Mouse (Mus musculus): ENCODE results near the gene Pde6g. TPM values are rescaled to one million over a fixed set of nuclear protein-coding genes. Genes with fewer than 3 reads are reported as not detected.

Pde6g gene
- polyA plus RNA-seq, 1 experiment: 1.5 TPM

- Histone ChIP-seq H3K27ac (ENCODE audit: control insufficient read depth, insufficient read depth, low read depth, low read length) (no peak overlapping the region), H3K4me1 (ENCODE audit: control insufficient read depth, insufficient read depth, low read length) (no peaks in the 10 kb centered on the region), H3K27me3 (ENCODE audit: control insufficient read depth, insufficient read depth, low read length) (no peaks in the 10 kb centered on the region), H3K4me3 (ENCODE audit: control insufficient read depth, low read depth, low read length) (no peak overlapping the region), H3K36me3 (ENCODE audit: control insufficient read depth, insufficient read depth, low read length) (peaks cover 3% of the 10 kb centered on the region; the same call in 1 of the 2 replicates)
- TF ChIP-seq POLR2A (IDR thresholded peaks at IDR 0.05; ENCODE audit: control insufficient read depth, low read depth, low read length): no peak
- no peak for TF ChIP-seq CTCF (IDR thresholded peaks at IDR 0.05; ENCODE audit: control insufficient read depth, insufficient read depth, insufficient replicate concordance, low read depth, low read length)
Observed at GRCm38 (mm10) chr11:120472052-120472451, 18.8 kb upstream of the Pde6g start.

DNA sequence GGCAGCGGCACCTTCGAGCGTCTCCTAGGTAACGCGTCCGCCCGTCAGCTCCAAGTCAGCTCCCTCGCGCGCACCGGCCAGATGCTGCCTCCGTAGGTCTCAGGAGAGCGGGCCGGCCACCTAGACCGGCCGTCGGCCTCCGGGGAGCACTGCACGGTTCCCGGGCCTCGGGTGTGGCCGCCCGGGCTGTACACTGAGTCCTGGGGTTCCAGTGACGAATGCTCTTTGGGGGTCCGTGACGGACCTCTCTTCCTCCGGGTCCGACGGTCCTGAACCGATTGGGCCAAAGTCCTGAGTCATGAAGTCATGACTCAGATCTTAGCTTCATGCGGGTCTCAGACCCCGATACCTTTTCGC is 14.4 kb upstream of the Pde6g start:
- no peaks in the 10 kb centered on the region for H3K27me3 ChIP-seq (ENCODE audit: control insufficient read depth, insufficient read depth, low read length)
- peak overlapping the region; percentile 95 for H3K4me3 ChIP-seq (ENCODE audit: control insufficient read depth, low read depth, low read length)
- H3K4me1 ChIP-seq (ENCODE audit: control insufficient read depth, insufficient read depth, low read length): peaks cover 5% of the 10 kb centered on the region; the same call in 1 of the 2 replicates
- H3K36me3 ChIP-seq (ENCODE audit: control insufficient read depth, insufficient read depth, low read length): peaks cover 3% of the 10 kb centered on the region; the same call in 1 of the 2 replicates
- TF ChIP-seq CTCF (IDR thresholded peaks at IDR 0.05; ENCODE audit: control insufficient read depth, insufficient read depth, insufficient replicate concordance, low read depth, low read length): no peak
- TF ChIP-seq POLR2A (IDR thresholded peaks at IDR 0.05; ENCODE audit: control insufficient read depth, low read depth, low read length): no peak
- peak overlapping the region; percentile 73 for H3K27ac ChIP-seq (ENCODE audit: control insufficient read depth, insufficient read depth, low read depth, low read length)

DNA sequence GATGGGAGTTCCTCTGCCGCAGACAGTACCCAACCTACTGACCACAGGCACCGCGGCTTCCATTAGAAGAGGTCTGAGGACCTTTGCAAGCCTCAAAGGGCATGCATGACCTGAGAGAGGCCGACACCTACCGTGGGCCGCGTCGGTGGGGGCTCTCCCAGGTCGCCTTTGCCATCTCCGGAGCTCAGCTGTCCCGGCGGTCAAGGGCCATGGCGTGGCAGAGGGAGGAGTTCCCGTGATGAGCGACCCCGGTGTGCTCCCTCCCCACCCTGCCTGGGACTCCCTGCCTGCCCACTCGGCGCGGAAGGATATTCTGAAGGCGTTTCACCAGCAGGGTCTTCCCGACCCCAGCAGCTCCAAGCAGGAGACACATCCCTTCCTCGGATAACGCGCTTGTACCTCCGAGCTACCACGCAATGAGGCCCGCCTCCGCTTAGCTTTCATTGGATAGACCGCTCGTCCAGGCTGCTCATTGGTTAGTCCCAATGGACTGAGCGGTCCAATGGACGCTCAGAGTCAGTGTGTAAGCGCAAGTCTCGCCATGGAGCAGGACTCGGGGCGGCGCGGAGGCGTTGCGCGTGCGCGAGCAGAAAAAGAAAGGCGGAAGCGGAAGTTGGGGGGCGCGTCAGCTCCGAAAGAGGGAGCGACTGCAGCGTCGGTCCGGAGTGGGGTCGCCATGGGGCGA is 13.9 kb upstream of the Pde6g start, which contains the start of gene Arl16:
Gene Arl16, minus strand, starts transcription at position 557 of the 685 bp plus-strand sequence.
- peak within 1 kb of the TSS; percentile 95 for H3K4me3 ChIP-seq (ENCODE audit: control insufficient read depth, low read depth, low read length)

DNA sequence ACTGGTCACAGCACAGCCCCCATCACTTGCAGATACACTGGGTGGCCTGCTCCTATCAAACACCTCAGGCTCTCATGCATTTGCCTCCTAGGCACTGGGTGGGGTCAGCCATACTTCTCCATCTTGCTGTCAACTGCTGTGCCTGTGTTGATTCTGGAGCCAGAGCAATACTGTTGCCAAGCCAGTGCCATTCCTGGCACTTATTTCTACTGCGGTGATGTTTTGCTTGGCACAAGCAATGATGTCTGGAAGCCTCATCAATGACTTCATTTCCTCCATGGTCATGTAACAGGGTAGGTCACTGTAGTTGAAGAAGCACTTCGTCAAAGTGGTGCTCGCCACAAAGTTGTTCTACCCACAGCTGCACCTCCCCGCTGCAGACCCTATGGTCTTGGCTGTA is 12.2 kb upstream of the Pde6g start:
- H3K27ac ChIP-seq (ENCODE audit: control insufficient read depth, insufficient read depth, low read depth, low read length): no peak overlapping the region
- no peak overlapping the region for H3K4me3 ChIP-seq (ENCODE audit: control insufficient read depth, low read depth, low read length)
- H3K36me3 ChIP-seq (ENCODE audit: control insufficient read depth, insufficient read depth, low read length): peaks cover 1% of the 10 kb centered on the region; the same call in 1 of the 2 replicates
- H3K27me3 ChIP-seq (ENCODE audit: control insufficient read depth, insufficient read depth, low read length): no peaks in the 10 kb centered on the region
- peaks cover 5% of the 10 kb centered on the region; the same call in 1 of the 2 replicates for H3K4me1 ChIP-seq (ENCODE audit: control insufficient read depth, insufficient read depth, low read length)
- TF ChIP-seq CTCF (IDR thresholded peaks at IDR 0.05; ENCODE audit: control insufficient read depth, insufficient read depth, insufficient replicate concordance, low read depth, low read length): no peak
- no peak for TF ChIP-seq POLR2A (IDR thresholded peaks at IDR 0.05; ENCODE audit: control insufficient read depth, low read depth, low read length)

More for the DNA sequence above, 13.9 kb upstream of the Pde6g start, which contains the start of gene Arl16:
- Histone ChIP-seq H3K4me1 (ENCODE audit: control insufficient read depth, insufficient read depth, low read length) (peaks cover 5% of the 10 kb centered on the region; the same call in 1 of the 2 replicates), H3K36me3 (ENCODE audit: control insufficient read depth, insufficient read depth, low read length) (peaks cover 1% of the 10 kb centered on the region; the same call in 1 of the 2 replicates), H3K27ac (ENCODE audit: control insufficient read depth, insufficient read depth, low read depth, low read length) (peak within 1 kb of the TSS; percentile 73), H3K27me3 (ENCODE audit: control insufficient read depth, insufficient read depth, low read length) (no peaks in the 10 kb centered on the region)
- TF ChIP-seq CTCF (IDR thresholded peaks at IDR 0.05; ENCODE audit: control insufficient read depth, insufficient read depth, insufficient replicate concordance, low read depth, low read length) (no peak), POLR2A (IDR thresholded peaks at IDR 0.05; ENCODE audit: control insufficient read depth, low read depth, low read length) (peak; percentile 88)

DNA sequence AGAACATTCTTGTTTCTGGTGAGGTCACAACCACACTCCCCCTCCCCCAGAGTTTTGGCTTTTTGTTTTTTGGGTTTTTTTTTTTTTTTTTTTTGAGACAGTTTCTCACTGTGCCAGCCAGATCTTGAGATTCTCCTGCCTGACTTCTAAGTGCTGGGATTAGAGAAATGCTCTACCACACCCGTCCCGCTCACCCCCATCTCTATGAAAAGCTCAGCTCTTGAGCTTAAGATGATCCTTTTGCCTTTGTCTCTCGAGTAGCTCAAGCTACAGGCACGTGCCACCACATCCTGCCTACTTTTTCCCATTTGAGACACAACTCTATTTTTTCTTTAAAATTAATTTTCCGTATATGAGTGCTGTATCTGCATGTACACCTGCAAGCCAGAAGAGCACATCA is 11.1 kb upstream of the Pde6g start:
- Histone ChIP-seq H3K4me3 (ENCODE audit: control insufficient read depth, low read depth, low read length) (no peak overlapping the region), H3K27me3 (ENCODE audit: control insufficient read depth, insufficient read depth, low read length) (no peaks in the 10 kb centered on the region), H3K27ac (ENCODE audit: control insufficient read depth, insufficient read depth, low read depth, low read length) (no peak overlapping the region), H3K36me3 (ENCODE audit: control insufficient read depth, insufficient read depth, low read length) (no peaks in the 10 kb centered on the region; the same call in 1 of the 2 replicates), H3K4me1 (ENCODE audit: control insufficient read depth, insufficient read depth, low read length) (peaks cover 5% of the 10 kb centered on the region; the same call in 1 of the 2 replicates)
- no peak for TF ChIP-seq POLR2A (IDR thresholded peaks at IDR 0.05; ENCODE audit: control insufficient read depth, low read depth, low read length)
- TF ChIP-seq CTCF (IDR thresholded peaks at IDR 0.05; ENCODE audit: control insufficient read depth, insufficient read depth, insufficient replicate concordance, low read depth, low read length): no peak

DNA sequence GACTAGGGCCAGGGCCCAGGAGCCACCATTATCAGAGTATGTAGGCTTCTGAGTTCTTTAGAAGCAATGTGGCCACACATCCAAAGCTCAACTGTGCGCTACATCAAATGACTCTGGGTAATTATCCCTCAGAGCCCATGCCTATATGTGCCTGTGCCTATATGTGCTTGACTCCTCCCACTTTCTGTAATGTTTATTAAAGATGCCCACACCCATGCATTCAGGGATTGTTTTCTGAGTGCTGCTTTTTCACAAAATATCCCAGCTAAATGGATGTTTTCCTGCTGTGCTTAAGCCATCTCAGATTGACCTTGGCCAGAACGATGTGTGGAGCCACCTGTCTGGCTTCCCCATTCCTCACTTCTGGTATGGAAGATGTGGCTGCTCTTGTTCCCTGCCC is 10.2 kb upstream of the Pde6g start:
- no peaks in the 10 kb centered on the region for H3K36me3 ChIP-seq (ENCODE audit: control insufficient read depth, insufficient read depth, low read length)
- no peaks in the 10 kb centered on the region for H3K27me3 ChIP-seq (ENCODE audit: control insufficient read depth, insufficient read depth, low read length)
- peaks cover 6% of the 10 kb centered on the region for H3K4me1 ChIP-seq (ENCODE audit: control insufficient read depth, insufficient read depth, low read length)
- H3K27ac ChIP-seq (ENCODE audit: control insufficient read depth, insufficient read depth, low read depth, low read length): no peak overlapping the region
- no peak for TF ChIP-seq CTCF (IDR thresholded peaks at IDR 0.05; ENCODE audit: control insufficient read depth, insufficient read depth, insufficient replicate concordance, low read depth, low read length)
- no peak for TF ChIP-seq POLR2A (IDR thresholded peaks at IDR 0.05; ENCODE audit: control insufficient read depth, low read depth, low read length)
- H3K4me3 ChIP-seq (ENCODE audit: control insufficient read depth, low read depth, low read length): no peak overlapping the region

GRCm38 (mm10) chr11:120458847-120459597 is 5.7 kb upstream of the Pde6g start:
- Histone ChIP-seq H3K27ac (ENCODE audit: control insufficient read depth, insufficient read depth, low read depth, low read length) (no peak overlapping the region), H3K4me1 (ENCODE audit: control insufficient read depth, insufficient read depth, low read length) (peaks cover 5% of the 10 kb centered on the region), H3K4me3 (ENCODE audit: control insufficient read depth, low read depth, low read length) (peak overlapping the region; percentile 85), H3K27me3 (ENCODE audit: control insufficient read depth, insufficient read depth, low read length) (no peaks in the 10 kb centered on the region), H3K36me3 (ENCODE audit: control insufficient read depth, insufficient read depth, low read length) (no peaks in the 10 kb centered on the region)
- no peak for TF ChIP-seq POLR2A (IDR thresholded peaks at IDR 0.05; ENCODE audit: control insufficient read depth, low read depth, low read length)
- TF ChIP-seq CTCF (IDR thresholded peaks at IDR 0.05; ENCODE audit: control insufficient read depth, insufficient read depth, insufficient replicate concordance, low read depth, low read length): no peak

All from testis, adult 2 months (tissue).